Mouse (Mus musculus): ENCODE results near the gene Lrrc7. TPM values are rescaled to one million over a fixed set of nuclear protein-coding genes. Genes with fewer than 3 reads are reported as not detected.
"Not testable (repeated sequence)": the region's sequence is repeated elsewhere in the genome, so short reads cannot be mapped to it uniquely, and the experiment has no call there.

Gene Lrrc7
- polyA plus RNA-seq, 1 experiment: not detected

GRCm38 (mm10) chr3:158122899-158123298, 439.1 kb downstream of the Lrrc7 start:
- H3K4me1 ChIP-seq (ENCODE audit: control insufficient read depth, insufficient read depth, insufficient read length, low read length): no peaks in the 10 kb centered on the region
- H3K36me3 ChIP-seq (ENCODE audit: control insufficient read depth, insufficient read depth, low read length): no peaks in the 10 kb centered on the region
- TF ChIP-seq POLR2A (IDR thresholded peaks at IDR 0.05; ENCODE audit: low read depth, low read length): no peak
- no peak for TF ChIP-seq CTCF (IDR thresholded peaks at IDR 0.05; ENCODE audit: extremely low read depth, insufficient read length, insufficient replicate concordance, low read depth, low read length)
- no peak overlapping the region for H3K27ac ChIP-seq (ENCODE audit: insufficient read depth, low read depth, low read length)
- H3K27me3 ChIP-seq (ENCODE audit: control insufficient read depth, insufficient read depth, low read length): no peaks in the 10 kb centered on the region
- 48% methylated on average over 3 of the region's 3 CpGs for WGBS
- H3K4me3 ChIP-seq (ENCODE audit: low read depth, low read length): no peak overlapping the region

GRCm38 (mm10) chr3:158105260-158105659, 456.8 kb downstream of the Lrrc7 start:
- WGBS: 77% methylated on average over 1 of the region's 1 CpGs
- Histone ChIP-seq H3K36me3 (ENCODE audit: control insufficient read depth, insufficient read depth, low read length) (no peaks in the 10 kb centered on the region), H3K4me1 (ENCODE audit: control insufficient read depth, insufficient read depth, insufficient read length, low read length) (no peaks in the 10 kb centered on the region), H3K27ac (ENCODE audit: insufficient read depth, low read depth, low read length) (no peak overlapping the region), H3K4me3 (ENCODE audit: low read depth, low read length) (no peak overlapping the region), H3K27me3 (ENCODE audit: control insufficient read depth, insufficient read depth, low read length) (no peaks in the 10 kb centered on the region)
- no peak for TF ChIP-seq POLR2A (IDR thresholded peaks at IDR 0.05; ENCODE audit: low read depth, low read length)
- TF ChIP-seq CTCF (IDR thresholded peaks at IDR 0.05; ENCODE audit: extremely low read depth, insufficient read length, insufficient replicate concordance, low read depth, low read length): no peak

GRCm38 (mm10) chr3:158103467-158103866, 458.6 kb downstream of the Lrrc7 start:
- H3K4me3 ChIP-seq (ENCODE audit: low read depth, low read length): no peak overlapping the region
- H3K27me3 ChIP-seq (ENCODE audit: control insufficient read depth, insufficient read depth, low read length): no peaks in the 10 kb centered on the region
- no peak overlapping the region for H3K27ac ChIP-seq (ENCODE audit: insufficient read depth, low read depth, low read length)
- WGBS: 37% methylated on average over 2 of the region's 2 CpGs
- H3K4me1 ChIP-seq (ENCODE audit: control insufficient read depth, insufficient read depth, insufficient read length, low read length): no peaks in the 10 kb centered on the region
- H3K36me3 ChIP-seq (ENCODE audit: control insufficient read depth, insufficient read depth, low read length): no peaks in the 10 kb centered on the region
- no peak for TF ChIP-seq CTCF (IDR thresholded peaks at IDR 0.05; ENCODE audit: extremely low read depth, insufficient read length, insufficient replicate concordance, low read depth, low read length)

- not testable (repeated sequence) for H3K4me1 ChIP-seq (ENCODE audit: control insufficient read depth, insufficient read depth, insufficient read length, low read length); H3K4me3 ChIP-seq (ENCODE audit: low read depth, low read length); H3K27me3 ChIP-seq (ENCODE audit: control insufficient read depth, insufficient read depth, low read length); H3K27ac ChIP-seq (ENCODE audit: insufficient read depth, low read depth, low read length); H3K36me3 ChIP-seq (ENCODE audit: control insufficient read depth, insufficient read depth, low read length)
- 55% methylated on average over 1 of the region's 1 CpGs for WGBS
Observed at GRCm38 (mm10) chr3:158102530-158102929, 459.5 kb downstream of the Lrrc7 start.

- not testable (repeated sequence) for H3K36me3 ChIP-seq (ENCODE audit: control insufficient read depth, insufficient read depth, low read length); H3K27ac ChIP-seq (ENCODE audit: insufficient read depth, low read depth, low read length); H3K27me3 ChIP-seq (ENCODE audit: control insufficient read depth, insufficient read depth, low read length); H3K4me1 ChIP-seq (ENCODE audit: control insufficient read depth, insufficient read depth, insufficient read length, low read length); H3K4me3 ChIP-seq (ENCODE audit: low read depth, low read length)
- WGBS: 90% methylated on average over 9 of the region's 10 CpGs
Observed at GRCm38 (mm10) chr3:158102043-158102442, 460.0 kb downstream of the Lrrc7 start.

GRCm38 (mm10) chr3:158093919-158094318, 468.1 kb downstream of the Lrrc7 start:
- no peaks in the 10 kb centered on the region for H3K27me3 ChIP-seq (ENCODE audit: control insufficient read depth, insufficient read depth, low read length)
- H3K36me3 ChIP-seq (ENCODE audit: control insufficient read depth, insufficient read depth, low read length): no peaks in the 10 kb centered on the region
- WGBS: 58% methylated on average over 4 of the region's 4 CpGs
- H3K4me3 ChIP-seq (ENCODE audit: low read depth, low read length): no peak overlapping the region
- no peak overlapping the region for H3K27ac ChIP-seq (ENCODE audit: insufficient read depth, low read depth, low read length)
- TF ChIP-seq POLR2A (IDR thresholded peaks at IDR 0.05; ENCODE audit: low read depth, low read length) (no peak), CTCF (IDR thresholded peaks at IDR 0.05; ENCODE audit: extremely low read depth, insufficient read length, insufficient replicate concordance, low read depth, low read length) (no peak)
- no peaks in the 10 kb centered on the region for H3K4me1 ChIP-seq (ENCODE audit: control insufficient read depth, insufficient read depth, insufficient read length, low read length)

- no peak overlapping the region for H3K4me3 ChIP-seq (ENCODE audit: low read depth, low read length)
- H3K36me3 ChIP-seq (ENCODE audit: control insufficient read depth, insufficient read depth, low read length): no peaks in the 10 kb centered on the region
- no peaks in the 10 kb centered on the region for H3K4me1 ChIP-seq (ENCODE audit: control insufficient read depth, insufficient read depth, insufficient read length, low read length)
- H3K27ac ChIP-seq (ENCODE audit: insufficient read depth, low read depth, low read length): no peak overlapping the region
- 80% methylated on average over 3 of the region's 3 CpGs for WGBS
- H3K27me3 ChIP-seq (ENCODE audit: control insufficient read depth, insufficient read depth, low read length): no peaks in the 10 kb centered on the region
- no peak for TF ChIP-seq POLR2A (IDR thresholded peaks at IDR 0.05; ENCODE audit: low read depth, low read length)
- no peak for TF ChIP-seq CTCF (IDR thresholded peaks at IDR 0.05; ENCODE audit: extremely low read depth, insufficient read length, insufficient replicate concordance, low read depth, low read length)
Observed at GRCm38 (mm10) chr3:158091601-158092000, 470.4 kb downstream of the Lrrc7 start.

GRCm38 (mm10) chr3:158077828-158078227, 484.2 kb downstream of the Lrrc7 start:
- no peak overlapping the region for H3K27ac ChIP-seq (ENCODE audit: insufficient read depth, low read depth, low read length)
- H3K4me1 ChIP-seq (ENCODE audit: control insufficient read depth, insufficient read depth, insufficient read length, low read length): no peaks in the 10 kb centered on the region
- no peaks in the 10 kb centered on the region for H3K27me3 ChIP-seq (ENCODE audit: control insufficient read depth, insufficient read depth, low read length)
- no peaks in the 10 kb centered on the region for H3K36me3 ChIP-seq (ENCODE audit: control insufficient read depth, insufficient read depth, low read length)
- no peak for TF ChIP-seq POLR2A (IDR thresholded peaks at IDR 0.05; ENCODE audit: low read depth, low read length)
- no peak for TF ChIP-seq CTCF (IDR thresholded peaks at IDR 0.05; ENCODE audit: extremely low read depth, insufficient read length, insufficient replicate concordance, low read depth, low read length)
- WGBS: 72% methylated on average over 5 of the region's 5 CpGs
- no peak overlapping the region for H3K4me3 ChIP-seq (ENCODE audit: low read depth, low read length)
